Mouse (Mus musculus): ENCODE data around the gene Snrk. TPM values are rescaled to one million over a fixed set of nuclear protein-coding genes. Genes with fewer than 3 reads are reported as not detected.

Gene Snrk
- 86.9 and 212 TPM in 2 replicates for polyA plus RNA-seq (2012; rRNA removed; ENCODE audit: low replicate concordance)

GRCm38 (mm10) chr9:122117112-122117616 is at the start of gene Snrk:
Snrk (plus strand) TSS chr9:122117266.

Other genes with a start within 250 kb of the Snrk start
- 4.4 and 8.6 TPM in 2 replicates for gene Ackr2, start 218.9 kb upstream of the Snrk start, polyA plus RNA-seq (2012; rRNA removed; ENCODE audit: low replicate concordance)
- gene Cyp8b1, start 201.0 kb upstream of the Snrk start, polyA plus RNA-seq (2012; rRNA removed; ENCODE audit: low replicate concordance) = 0.14 and 0.41 TPM in 2 replicates
- gene Fam198a, start 166.3 kb upstream of the Snrk start, polyA plus RNA-seq (2012; rRNA removed; ENCODE audit: low replicate concordance) = 2.0 and 8.1 TPM in 2 replicates
- gene Pomgnt2, start 120.2 kb upstream of the Snrk start, polyA plus RNA-seq (2012; rRNA removed; ENCODE audit: low replicate concordance) = 26.1 and 28.2 TPM in 2 replicates
- 93.7 and 154 TPM in 2 replicates for gene Ano10, start 177.2 kb downstream of the Snrk start, polyA plus RNA-seq (2012; rRNA removed; ENCODE audit: low replicate concordance)
- gene Abhd5, start 234.3 kb downstream of the Snrk start, polyA plus RNA-seq (2012; rRNA removed; ENCODE audit: low replicate concordance) = 88.0 and 143 TPM in 2 replicates

Measured in subcutaneous adipose tissue, adult 2 months (tissue).